Mouse (Mus musculus) gastrocnemius, postnatal 4 days (tissue): ENCODE data around the gene Grin3a. TPM values are rescaled to one million over a fixed set of nuclear protein-coding genes. Genes with fewer than 3 reads are reported as not detected.

Source experiments
- DNase-seq, 2 experiments: peaks; one replicate each; pipeline ENCODE4 v3.0.0; 2021 to 2022; ENCODE audit warnings: low spot score in 2 of 2, mixed read lengths in 2 of 2
- long read RNA-seq, 2 experiments: library from polyadenylated mRNA; stranded (forward); transcript quantifications; one replicate each; pipeline ENCODE4 v2.0.0; 2021
- total RNA-seq, 2 experiments: library from RNA; stranded (reverse); gene quantifications; 2 replicates each; pipeline ENCODE4 v1.2.3; 2021

The Grin3a gene
- total RNA-seq = 1 to 10 TPM; 1.2 to 2.0 TPM
- long read RNA-seq, experiment 1 = 0 reads
- long read RNA-seq, experiment 2, full-length matches to known transcripts = 1 of 1 reads
- long read RNA-seq, experiment 2, partial matches to known transcripts = 0 of 1 reads
- long read RNA-seq, experiment 2, other reads (novel, unspliced or antisense) = 0 of 1 reads

DNA sequence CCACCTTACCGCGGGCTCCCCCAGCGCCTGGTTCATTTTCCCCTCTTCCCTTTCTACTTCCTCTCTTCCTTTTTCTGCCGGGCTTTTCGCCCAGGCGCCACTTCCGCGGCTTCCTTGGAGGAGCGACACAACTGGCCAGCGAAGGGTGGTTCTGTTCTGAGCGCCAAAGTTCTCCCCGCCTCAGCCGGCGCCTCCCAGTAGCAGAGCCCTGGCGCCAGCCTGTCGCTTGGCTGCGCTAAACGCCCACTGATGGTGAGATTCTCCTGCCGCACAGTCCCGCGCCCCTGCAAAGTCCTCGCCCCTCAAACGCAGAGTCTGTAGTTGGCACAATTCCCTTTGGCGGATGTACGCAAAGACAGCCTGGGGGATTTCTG, at the start of gene Grin3a:
Grin3a (minus strand) TSS at position 133 of the 374 bp plus-strand sequence.
- peak; percentile 29 to 49 for DNase-seq

DNA sequence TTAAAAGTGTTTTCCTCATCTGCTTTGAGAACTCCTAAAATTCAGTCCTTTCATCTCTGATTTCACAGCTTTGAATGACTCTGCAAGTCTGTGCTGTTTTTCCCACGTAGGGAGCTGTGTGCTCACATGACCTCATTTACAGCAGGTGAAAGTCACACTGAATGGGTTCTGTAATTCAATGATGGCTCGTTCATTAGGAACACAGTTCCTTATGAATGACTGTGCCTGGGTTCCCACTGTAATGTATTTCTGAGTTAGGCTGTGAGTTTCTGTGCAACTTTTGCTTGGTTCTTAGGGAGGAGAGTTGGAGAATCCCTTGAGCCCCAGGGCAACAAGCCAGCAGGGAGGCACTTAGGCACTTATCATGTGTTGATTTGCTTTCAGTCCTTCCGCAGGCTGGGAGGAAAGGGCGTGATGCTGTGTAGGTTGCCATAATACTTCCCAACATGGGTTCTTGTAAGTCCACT, 46.3 kb upstream of the Grin3a start:
- DNase-seq = peak in 1 of 2 experiments; percentile 10

GRCm38 (mm10) chr4:49877084-49877483, 31.5 kb upstream of the Grin3a start:
- no peak for DNase-seq

- DNase-seq = no peak
Observed at GRCm38 (mm10) chr4:49860611-49861010, 15.1 kb upstream of the Grin3a start.

DNA sequence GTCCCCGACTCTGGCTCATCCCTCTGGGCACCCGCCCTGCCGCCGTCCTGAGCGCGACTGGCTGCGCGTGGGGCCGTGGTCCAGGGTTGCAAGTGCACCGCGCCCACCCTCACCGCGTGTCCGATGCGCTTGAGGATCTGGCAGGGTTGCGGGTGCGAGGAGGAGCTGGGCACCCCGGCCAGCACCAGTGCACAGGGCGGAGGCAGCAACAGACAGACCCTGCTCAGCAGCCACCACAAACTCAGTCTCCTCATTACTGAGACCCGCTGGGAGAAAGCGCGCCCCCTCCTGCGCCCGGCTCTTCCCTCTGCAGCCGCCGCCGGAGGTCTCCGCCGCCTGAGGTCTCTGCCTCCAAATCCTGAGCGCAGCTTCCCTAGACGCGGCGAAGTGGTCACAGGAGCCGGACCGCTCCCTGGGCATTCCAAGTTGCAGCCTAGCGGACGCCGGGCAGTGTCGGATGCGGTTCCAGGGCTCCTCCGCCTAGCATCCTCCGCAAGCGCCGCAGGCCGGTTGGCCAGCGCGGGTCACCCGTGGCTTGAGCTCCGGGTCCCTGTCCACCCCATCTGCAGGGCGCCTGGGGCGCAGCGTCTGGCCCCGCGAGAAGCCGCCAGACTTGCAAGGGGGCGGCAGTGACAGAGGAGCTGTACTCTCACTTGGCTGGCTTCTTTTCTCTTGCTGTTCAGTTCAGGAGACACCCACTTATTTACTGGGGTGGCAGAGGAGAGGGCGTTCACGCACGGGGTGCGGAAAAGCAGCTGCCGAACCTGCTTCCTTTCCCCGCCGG, 524 bp downstream of the Grin3a start:
- peak; percentile 17 to 18 for DNase-seq

DNA sequence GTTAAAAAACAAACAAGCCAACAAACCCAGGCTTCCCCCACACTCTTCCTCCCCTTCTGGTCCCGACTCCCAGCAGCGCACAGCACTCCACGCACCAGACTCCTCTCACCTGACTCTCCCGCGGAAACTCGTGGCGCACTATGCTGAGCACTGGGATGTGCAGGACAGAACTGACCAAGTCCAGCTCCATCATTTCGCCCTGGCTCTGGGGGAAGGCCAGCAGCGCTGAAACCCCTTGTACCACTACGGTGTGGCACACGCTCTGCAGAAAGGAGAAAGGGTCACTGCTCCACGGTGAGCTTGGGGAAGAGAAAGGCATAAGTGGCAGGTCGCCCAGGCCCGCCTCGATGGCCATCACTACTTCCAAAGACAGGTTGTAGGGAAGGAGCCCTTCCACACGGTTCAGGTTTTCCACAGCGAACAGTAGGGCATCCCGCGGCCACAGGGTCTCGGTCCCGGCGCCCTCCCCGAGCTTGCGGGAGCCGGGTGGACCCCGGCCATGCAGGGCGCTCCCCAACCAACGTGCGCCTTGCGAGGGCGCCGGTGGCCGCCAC, 1.2 kb downstream of the Grin3a start:
- DNase-seq = no peak

DNA sequence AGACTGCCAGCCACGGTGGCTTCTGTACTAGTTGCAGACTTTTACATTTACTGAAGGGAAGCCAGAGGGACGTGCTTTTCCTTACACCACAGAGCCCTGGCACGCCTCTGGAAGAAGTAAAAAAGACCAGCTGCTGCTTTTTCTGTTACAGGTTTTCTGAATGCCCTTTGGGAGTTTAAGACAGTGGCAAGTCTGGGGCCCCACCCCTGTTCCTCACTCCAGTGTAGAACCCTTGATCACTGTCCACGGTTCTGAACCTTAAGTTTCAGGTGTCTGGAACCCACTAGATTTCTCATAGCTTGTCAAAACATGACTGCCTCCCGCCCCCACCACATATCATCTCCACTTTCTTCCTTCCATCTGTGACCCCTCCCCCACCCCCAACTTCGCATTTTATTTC, 1.8 kb downstream of the Grin3a start:
- DNase-seq = no peak

- no peak for DNase-seq
Observed at GRCm38 (mm10) chr4:49832035-49832434, 13.5 kb downstream of the Grin3a start.

DNA sequence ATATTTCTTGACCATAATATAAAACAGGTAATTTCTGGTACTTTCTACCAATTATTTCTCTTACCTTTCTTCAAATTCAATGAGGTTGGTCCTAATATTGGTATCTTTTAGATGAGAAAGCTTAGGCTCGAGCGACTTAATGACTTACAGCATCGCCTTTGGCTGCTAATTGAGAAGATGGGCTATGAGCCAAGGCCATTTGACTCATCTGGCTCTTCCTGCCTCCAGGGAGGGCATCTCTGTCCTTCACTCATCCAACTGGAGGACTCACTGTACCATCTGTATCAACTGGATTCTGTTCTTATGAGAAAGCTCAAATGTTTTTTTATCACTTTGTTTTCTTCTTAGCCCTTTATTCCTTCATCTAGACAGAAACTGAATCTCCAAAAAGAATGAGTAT, 31.7 kb downstream of the Grin3a start:
- DNase-seq = no peak

- no peak for DNase-seq
Observed at GRCm38 (mm10) chr4:49806791-49807190, 38.8 kb downstream of the Grin3a start.

- no peak for DNase-seq
Observed at GRCm38 (mm10) chr4:49799338-49799737, 46.2 kb downstream of the Grin3a start.

DNA sequence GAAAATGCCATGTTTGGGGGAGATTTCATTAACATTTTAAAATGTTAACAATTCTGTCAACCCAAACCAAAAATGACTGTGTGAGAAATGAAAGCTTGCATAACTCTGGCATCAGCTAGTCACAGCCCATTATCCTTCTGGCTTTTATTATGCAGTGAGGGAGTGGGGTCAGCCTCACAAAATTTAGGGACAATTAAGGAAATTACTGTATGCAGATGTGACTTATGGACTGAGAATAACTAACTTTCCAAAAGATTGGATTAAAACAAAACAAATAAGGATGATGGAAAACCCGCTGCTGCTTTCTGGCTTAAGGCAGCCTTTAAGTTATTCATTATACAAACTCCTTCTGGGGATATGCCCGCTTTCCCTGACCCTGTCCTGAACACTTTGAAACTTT, 56.6 kb downstream of the Grin3a start:
- no peak for DNase-seq

DNA sequence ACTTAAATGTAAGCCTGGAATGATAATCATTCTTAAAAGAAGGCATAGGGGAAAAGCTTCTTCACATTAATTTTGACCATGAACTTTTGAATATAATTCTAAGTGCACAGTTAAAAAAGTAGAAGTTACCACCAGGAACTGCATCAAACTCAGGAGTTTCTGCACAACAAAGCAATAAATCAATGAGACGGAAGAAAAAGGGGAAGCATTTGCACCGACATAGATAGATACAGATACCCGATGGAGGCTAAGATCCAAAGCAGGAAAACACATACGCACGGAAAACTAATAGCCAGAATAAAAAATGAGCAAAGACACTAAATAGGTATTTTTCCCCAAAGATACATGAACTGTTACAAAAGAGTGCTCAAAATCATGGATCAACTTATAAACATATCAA, 102.7 kb downstream of the Grin3a start:
- no peak for DNase-seq

DNA sequence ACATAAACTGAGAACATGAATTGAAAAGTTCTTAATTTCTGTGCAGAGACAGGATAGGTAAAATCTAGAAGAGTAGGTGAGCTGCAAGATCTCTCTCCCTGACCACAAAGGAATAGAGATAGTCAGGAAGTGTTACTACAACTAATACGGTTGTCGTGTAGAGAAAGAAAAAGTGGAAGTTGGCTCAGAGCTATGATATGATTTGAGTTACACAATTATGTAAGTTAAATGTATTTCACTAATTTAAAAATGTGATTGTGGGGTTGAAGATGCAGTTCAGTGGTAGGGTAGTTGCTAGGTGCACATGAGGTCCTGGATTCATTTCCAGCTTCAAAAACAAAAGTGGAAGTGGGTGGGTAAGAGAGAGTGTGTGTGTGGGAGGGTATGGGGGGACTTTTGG, 103.6 kb downstream of the Grin3a start:
- DNase-seq = no peak

DNA sequence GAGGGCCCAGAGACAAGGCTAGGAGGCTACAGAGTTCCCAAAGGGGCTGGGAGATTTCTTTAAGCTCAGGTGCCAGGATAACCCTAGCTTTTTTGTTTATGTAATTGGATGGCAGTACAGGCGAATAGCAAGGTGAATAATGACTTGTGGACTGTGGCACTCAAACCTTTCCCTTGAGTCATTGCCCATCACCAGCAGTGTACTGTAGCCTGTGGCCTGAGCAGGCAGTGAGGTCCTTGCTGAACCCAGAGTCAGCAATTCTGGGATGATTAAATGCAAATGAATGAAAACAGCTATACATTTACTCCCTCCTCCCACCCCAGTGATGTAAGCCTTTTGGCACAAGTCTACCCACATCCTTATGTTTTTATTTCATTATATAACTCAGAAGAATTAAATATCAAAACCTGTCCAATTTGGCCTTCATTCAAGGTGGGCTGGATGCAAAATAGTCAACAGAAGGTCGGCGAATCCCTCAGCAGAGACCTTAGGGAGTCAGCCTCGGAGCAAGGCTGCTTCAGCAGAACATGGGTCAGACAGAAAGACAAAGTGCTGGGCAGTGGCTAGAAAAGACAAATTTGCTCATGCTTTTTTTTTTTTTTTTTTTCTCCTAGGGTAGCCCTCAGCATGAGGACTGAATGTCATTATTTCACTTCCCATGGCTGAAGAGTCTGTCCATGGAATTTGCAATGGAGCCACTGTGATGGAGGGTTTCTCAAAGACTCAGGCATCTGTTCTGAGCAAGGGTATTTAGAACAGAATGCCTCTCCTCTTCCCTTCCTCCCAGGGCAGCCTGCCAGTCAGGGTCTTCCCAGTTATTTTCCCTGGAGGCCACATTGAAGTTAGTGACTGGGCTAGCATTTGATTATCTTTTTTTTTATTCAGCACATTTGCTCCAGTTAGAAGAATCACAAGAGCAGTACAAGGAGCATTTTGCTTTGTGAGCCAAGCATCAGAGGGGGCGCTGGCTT, 104.5 kb downstream of the Grin3a start:
- DNase-seq = no peak

DNA sequence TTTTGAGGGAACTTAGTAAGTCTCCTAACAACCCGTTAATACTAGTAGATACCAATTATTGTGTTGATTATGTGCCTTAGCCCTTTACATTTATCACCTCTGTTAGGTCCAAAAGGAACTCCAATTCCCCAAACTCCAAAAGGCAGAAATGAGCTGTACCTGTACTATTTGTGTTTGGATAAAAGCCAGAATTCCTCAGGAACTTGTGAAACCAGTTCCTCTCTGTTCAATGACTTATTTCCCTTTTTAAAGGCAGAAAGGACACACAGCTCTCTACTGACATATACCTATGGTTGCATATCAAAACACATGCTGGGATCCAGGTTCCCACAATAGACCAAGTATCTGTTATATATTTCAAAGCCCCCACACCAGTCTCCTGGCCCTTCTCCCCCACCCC, 106.0 kb downstream of the Grin3a start:
- no peak for DNase-seq

DNA sequence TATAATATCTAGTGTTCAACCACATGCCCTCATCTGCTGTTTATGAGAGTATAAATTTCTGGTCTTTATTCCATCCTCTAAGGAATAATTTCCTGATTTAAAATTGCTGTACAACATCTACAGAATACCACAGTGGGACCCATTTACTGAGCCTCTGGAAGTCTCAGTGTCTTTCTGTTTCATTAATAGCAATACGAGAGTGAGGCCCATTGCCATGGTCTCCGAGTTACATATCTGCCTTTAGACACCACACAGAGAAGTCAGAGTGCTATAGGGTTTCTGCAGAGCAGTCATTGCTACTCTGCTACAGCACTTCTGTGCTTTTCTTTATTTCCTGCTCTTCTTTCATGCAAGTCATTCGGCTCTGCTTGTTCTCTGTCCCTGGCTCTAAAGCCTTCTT, 116.2 kb downstream of the Grin3a start:
- no peak for DNase-seq

- no peak for DNase-seq
Observed at GRCm38 (mm10) chr4:49723908-49724307, 121.6 kb downstream of the Grin3a start.

DNA sequence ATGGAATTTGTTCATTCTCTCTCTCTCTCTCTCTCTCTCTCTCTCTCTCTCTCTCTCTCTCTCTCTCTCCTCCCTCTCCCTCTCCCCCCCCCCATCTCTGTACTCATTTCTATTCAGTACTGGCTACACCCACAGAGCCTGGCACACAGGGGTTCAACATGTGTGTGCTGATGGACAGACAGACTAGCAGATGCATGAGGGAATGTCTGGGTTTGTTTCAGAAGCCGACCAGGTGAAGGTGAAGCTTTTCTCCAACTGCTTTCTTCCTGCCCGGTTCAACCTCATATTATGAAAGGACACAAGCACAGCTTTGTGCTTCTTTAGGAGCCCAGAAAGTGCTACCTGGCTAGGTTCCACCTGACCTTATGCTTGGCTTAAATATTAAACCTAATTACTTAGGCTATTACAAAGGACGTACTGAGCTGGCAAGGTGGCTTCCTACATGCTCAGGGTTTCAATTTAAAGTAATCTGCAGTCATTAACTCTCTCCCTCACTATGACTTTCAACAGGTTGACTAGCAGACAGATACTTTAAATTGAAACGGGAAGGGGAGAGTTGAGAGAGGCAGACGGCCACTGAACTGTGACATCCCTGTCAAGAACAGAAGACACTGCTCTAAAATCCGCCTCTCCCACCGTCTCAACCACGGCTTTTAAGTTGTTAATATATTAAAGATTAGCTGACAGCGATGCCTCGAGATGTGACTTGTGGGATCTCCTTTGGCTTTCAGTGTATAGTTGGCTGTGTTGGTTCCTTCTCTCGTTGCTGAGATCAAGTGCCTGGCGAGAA, 153.9 kb downstream of the Grin3a start:
- DNase-seq = no peak

DNA sequence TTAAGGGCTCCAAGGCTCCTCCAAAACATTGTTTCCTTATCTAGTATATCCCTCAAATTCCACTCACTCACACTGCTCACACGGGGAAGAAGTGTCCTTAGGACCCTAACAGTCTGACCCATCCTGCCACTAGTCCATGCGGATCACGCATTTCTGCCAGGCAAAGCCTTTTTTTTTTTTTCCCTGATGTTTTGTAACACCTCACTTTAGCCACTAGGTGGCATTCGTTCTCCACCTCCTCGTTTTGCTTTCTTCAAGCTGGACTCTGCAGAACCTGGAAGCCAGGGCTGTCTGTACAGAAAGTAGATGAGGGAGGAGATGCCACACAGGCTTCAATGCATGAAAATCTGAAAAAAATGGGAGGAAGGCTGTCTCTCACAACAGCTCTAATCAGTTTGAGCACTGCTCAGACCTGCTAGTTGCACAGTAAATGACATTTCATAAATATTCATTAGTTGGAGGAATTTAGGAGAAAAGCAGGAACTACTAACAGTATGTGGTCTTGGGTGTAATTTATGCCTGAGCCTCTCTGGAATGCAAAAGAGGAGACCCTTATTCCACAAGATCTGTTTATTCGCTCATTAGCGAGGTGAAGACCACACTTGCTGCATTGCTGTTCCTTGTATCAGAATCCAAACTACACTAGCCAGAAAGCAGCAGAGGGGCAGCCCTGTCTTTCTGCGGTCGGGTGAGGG, 156.8 kb downstream of the Grin3a start:
- peak in 1 of 2 experiments; percentile 32 for DNase-seq
